Mouse (Mus musculus): ENCODE data around the gene Lpin3. TPM values are rescaled to one million over a fixed set of nuclear protein-coding genes. Genes with fewer than 3 reads are reported as not detected.

The Lpin3 gene
- under 1 TPM; 0.53 to 0.87 TPM for total RNA-seq (2021)
- long read RNA-seq, experiment 1, partial matches to known transcripts, result 0 of 2 reads
- long read RNA-seq, experiment 1, other reads (novel, unspliced or antisense), result 2 of 2 reads
- long read RNA-seq, experiment 2, result 0 reads

- no peak for DNase-seq (ENCODE audit: low spot score in 2 of 2)
Measured at GRCm38 (mm10) chr2:160880453-160881195, at the start of gene Lpin3. Gene Lpin3, plus strand, starts transcription at chr2:160880670.

DNA sequence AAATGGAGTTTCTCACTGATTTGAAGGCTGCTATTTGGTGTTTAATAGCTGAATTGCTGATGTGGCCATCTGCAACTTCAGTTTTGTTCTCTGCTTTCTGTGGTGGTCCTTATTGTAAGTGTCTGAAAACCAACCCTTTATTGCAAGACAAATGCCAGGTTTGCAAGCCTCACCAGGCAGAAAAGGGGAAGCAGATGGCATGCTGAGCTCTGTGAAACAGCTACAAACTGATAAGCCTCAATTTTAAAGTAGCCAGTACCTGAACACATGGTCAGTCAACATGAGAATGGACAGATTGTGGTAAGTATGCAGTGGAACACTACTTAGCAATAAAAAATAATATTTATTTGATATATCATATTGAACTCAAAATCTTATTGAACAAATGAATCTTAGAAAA is 39.6 kb upstream of the Lpin3 start:
- DNase-seq (ENCODE audit: low spot score in 2 of 2), result no peak

DNA sequence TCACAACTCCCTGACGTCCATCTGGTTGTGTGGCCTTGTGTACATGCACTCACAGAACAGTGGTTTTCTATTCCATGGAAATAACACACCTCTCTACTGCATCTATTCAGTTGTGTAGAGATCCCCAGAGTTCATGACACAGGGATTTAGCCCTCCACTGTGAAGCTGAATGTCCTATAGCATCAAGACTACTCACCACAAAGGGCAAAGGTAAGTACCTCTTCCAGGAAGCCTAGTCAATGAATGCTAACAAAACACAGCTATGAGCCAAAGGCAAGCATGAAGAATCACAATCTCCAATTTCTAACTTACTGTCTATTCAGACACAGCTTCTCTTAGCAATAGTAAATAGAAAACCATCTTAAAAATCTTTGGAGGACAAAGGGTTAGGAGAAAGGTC is 32.8 kb upstream of the Lpin3 start:
- no peak for DNase-seq (ENCODE audit: low spot score in 2 of 2)

GRCm38 (mm10) chr2:160848186-160848585 is 32.3 kb upstream of the Lpin3 start:
- DNase-seq (ENCODE audit: low spot score in 2 of 2), result no peak

DNA sequence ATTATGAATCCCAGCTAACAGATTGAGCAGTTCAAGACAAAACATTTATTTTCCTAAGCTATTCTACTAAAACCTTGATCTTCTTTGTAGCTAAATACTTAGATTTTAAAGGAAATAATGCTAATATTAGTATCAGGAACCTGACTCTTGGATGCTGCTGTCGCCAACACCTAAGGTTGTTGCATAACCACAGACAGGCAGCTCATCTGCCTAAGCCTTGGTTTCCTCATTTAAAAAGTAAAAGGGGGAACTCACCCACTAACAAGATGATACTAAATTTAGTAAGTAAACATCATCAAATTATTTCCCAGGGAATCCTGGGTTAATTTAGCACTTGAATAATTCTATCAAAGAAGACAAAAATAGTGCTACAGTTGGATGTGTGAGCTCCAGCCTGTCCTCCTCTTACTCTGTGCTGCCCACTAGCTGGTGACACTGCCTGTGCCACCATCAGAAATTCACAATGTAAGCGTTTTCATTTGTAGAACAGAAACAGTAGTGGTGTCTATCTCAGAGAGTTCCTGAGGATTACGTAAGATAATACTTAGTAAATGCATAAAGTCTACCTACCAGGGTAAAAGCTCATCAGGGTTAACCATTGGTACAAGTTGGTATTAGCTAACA is 30.7 kb upstream of the Lpin3 start:
- DNase-seq (ENCODE audit: low spot score in 2 of 2), result no peak

DNA sequence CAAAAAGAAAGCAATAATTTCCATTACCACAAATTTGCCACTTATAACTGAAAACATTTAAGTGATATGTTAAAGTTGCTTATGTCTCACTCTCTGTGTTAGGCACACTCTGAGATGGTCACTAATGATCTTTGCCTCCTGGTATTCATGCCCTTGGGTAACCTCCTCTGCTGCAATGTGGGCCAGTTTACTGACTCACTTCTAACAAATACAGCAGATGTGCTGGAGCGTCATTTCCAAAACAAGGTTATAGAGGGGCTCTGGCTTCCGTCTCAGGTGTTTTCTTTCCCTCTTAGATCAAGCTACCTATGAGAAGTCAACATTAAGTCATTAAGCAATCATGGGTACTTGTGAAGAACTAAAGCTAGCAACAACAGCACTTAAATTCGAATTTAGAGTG is 30.1 kb upstream of the Lpin3 start:
- no peak for DNase-seq (ENCODE audit: low spot score in 2 of 2)

- peak; percentile 64 to 80 for DNase-seq (ENCODE audit: low spot score in 2 of 2)
Measured at GRCm38 (mm10) chr2:160854687-160855086, 25.8 kb upstream of the Lpin3 start.

- no peak for DNase-seq (ENCODE audit: low spot score in 2 of 2)
Measured at GRCm38 (mm10) chr2:160856359-160857102, 23.9 kb upstream of the Lpin3 start.

DNA sequence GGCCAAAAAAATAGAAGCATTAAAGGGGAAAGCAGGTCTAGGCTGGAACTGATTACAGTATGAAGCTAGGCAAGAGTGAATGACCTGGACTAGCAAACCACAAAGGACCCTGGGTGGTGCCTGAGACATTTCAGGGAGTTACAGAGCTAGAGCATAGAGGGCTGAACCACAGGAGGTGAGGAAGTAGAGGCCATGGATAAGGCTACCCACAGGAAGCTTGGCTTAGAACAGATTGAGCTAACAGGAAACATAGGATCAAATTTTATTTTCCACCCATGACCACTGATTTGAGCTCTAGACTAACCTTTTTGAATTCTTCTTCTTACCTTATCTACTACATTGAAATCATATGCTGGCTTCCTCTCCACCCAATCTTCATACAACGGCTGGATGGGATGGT is 20.1 kb upstream of the Lpin3 start:
- no peak for DNase-seq (ENCODE audit: low spot score in 2 of 2)

DNA sequence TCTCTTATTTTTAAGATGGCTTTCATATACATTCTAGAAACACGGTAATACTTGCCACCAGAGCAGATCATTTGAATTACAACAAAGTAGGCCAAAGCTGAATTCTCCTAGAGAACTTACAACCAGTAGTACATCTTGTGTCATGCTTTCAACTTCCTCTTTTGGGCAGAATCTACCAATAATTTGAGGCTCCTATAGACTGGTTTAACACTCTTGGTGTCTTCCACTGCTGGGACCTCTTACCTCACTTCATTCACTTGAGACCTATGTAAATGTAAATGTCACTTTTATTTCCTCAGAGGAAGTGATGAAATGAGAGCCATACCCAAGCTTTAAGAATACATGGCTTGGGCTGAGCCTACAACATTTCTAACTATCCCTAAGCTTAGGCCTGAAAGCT is 16.4 kb upstream of the Lpin3 start:
- no peak for DNase-seq (ENCODE audit: low spot score in 2 of 2)

DNA sequence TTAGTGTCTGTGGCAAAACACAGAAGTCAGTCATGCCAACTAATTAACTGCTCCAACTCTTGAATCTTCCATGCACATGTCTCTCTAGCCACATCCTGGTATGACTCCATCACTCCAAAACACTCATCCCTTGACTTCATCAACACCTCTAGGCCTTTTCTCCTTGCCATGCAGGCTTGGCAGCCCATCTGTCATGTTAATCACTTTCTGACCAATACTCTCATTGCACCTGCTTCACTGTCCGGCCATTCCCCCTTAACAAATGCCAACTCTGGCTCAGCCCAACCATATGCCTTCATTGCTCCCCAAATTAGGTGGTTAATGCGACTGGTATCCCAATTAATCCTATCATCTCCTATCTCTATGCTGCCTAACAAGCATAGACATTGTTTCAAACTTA is 15.2 kb upstream of the Lpin3 start:
- no peak for DNase-seq (ENCODE audit: low spot score in 2 of 2)

DNA sequence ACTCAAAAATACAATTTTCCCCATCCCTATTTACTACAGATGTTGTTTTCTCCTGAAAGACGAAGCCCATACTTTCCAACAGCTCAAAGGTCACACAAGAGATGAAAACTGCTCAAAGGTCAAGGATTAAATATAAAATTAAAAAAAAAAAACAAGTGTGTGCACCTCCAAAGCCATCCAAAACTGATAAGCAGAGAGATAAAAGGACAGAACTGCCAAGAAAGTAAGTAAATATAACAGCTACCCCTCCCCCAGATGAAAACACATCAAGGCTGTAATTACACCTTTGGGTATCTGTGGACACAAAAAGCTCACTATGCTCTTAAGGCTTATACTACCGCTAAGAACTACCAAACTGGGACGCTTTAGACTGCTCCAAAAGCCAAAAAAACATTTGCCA is 11.0 kb upstream of the Lpin3 start:
- DNase-seq (ENCODE audit: low spot score in 2 of 2), result no peak

DNA sequence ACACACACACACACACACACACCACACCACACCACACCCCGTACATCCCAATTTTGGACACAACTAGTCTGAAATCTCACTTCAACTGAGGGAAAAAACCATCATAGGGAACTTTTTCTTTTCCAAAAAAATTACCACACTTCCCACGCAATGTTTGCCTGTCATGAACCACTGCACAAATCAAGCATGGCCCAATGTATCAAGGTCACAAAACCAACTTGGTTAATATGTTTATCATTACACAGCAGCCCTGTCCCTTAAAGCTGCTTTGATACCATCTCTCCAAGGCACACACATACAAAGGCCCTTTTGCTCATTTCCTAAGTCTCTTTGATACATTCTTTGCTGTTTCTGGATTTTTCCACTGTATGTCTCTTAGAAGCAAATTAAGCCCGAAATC is 9.2 kb upstream of the Lpin3 start:
- DNase-seq (ENCODE audit: low spot score in 2 of 2), result peak in 1 of 2 experiments; percentile 9

GRCm38 (mm10) chr2:160872395-160872794 is 8.1 kb upstream of the Lpin3 start:
- DNase-seq (ENCODE audit: low spot score in 2 of 2), result peak; percentile 54 to 70

DNA sequence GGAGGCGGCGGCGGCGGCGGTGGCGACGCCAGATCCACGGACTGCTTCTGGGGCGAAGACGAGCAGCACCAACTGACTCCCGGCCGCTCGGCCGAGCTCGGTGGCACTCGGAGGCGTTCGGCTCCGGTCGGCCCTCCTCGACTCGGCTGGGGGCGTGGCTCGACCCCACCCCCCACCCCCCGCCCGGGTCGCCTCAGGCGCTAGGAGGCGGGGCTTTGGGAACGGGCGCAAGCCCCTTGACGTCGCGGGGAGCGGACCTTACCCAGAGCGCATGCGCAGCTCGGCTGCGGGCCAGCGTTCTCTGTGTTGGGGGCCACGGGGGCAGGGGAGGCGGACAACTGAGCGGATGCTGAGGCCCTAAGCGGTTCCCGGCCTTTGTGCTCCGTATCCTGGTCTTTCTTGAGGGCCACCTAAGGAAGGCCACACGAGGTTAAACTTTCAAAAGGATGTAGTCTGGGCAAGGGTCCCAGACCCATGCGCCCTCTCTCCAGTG is 7.5 kb upstream of the Lpin3 start, which contains the start of gene Zhx3:
TSS of gene Zhx3 (minus strand) at position 109 of the 493 bp plus-strand sequence.
- DNase-seq (ENCODE audit: low spot score in 2 of 2), result peak; percentile 79 to 90

DNA sequence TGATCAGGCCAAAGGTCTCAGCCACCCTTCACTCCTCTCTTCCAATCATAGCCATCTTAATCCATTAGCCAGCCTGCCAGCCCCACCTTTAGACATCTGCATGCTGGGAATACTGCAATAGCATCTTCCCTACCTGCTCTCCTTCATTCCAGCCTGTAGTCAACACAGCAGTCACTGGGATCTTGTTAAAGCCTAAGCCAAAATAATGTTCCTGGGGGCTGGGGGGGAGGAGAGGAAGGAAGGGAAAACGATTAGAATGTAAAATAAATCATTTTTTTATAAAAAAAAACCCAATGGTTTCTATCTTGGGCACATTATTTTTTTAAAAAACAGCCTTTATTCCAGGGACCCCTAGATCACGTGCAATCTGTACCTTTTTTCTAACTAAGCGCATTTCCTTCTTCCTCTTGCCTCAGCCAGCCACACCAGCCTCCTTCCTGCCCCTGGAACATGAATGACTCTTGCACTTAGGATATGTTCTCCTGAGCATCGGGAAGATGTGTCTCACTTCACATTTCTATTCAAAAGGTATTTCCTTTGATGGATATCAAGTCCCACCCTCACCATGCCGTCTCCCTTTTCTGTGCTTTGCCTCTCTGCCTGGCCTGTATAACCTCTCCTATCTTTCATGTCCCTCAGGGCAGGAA is 6.1 kb upstream of the Lpin3 start:
- DNase-seq (ENCODE audit: low spot score in 2 of 2), result no peak

DNA sequence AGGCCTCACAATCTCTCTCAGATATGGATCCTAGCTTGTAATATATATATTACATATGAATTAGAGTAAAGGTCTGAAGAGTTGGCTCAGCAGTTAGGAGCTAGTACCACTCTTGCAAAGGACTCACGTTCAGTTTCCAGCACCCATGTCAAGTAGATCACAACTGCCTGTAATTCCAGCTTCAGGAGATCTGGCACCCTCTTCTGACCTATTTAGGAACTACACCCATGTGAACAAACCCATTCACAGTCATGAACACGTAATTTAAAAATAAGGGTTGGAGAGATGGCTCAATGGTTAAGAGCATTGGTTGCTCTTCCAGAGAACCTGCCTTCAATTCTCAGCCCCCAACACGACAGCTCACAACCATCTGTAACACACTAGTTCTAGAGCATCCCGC is 4.4 kb upstream of the Lpin3 start:
- DNase-seq (ENCODE audit: low spot score in 2 of 2), result no peak

GRCm38 (mm10) chr2:160881462-160882101 is 1.1 kb downstream of the Lpin3 start:
- no peak for DNase-seq (ENCODE audit: low spot score in 2 of 2)

DNA sequence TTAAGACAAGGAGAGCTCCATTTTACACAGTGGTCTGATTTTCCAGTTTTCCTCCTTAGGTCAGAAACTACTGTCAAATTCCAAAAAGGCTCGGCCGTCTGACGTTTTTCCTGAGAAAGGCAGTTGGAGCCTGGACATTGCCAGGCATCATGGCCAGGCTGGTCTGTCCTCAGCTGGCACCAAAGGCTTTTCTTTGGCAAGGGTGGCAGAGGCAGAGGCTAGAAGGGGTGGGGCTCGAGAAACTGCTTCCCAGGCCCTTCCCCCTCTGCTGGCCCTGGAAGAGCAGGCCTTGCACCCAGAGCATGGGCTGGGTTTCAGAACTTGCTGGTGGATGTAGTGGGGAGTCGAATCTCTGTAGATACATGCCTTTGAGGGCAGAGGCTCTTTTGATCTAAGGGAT is 2.0 kb downstream of the Lpin3 start:
- DNase-seq (ENCODE audit: low spot score in 2 of 2), result no peak

DNA sequence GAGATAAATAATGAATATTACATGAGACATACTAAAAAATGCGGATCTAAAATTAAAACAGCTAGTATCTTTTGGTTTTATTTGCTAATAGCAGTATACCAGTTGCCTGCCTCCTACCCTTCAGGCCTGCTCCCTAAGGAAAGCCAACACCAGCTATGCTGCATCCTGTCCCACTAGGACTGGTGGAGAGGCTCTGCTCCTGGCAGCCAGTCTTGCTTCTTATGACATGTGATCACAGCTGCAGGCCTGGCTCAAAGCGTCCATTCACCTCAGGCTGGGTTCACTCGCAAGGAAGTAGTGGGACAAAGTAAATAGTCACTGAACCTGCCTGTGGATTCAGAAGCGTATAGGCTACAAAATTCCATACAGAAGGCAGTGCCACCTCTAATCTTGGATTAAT is 3.4 kb downstream of the Lpin3 start:
- DNase-seq (ENCODE audit: low spot score in 2 of 2), result no peak

GRCm38 (mm10) chr2:160884830-160885229 is 4.4 kb downstream of the Lpin3 start:
- peak in 1 of 2 experiments; percentile 44 for DNase-seq (ENCODE audit: low spot score in 2 of 2)
